ENCODE assay signal across 8 mouse cellular contexts in the genomic region with DNA sequence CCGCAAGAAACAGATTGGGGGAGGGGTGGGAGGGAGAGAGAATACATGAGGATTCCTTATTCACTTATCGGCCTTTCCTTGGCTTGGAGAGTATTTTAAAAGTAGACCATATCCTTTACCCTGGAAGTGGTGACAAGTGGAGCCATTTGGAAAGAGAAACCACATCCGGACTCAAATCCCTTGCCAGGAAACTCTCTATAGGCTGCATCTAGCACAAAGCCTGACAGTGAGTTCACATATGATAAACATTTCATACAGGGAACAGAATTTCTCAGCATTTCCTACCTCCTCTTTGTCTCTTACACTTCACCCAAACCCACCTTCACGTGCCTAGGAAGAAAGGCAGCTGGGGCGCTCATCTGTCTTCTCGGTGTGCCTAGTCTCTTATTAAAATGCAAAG. TPM values are rescaled to one million over a fixed set of nuclear protein-coding genes. Genes with fewer than 3 reads are reported as not detected.
DNase-seq lines count a peak whose midpoint lies in the region; ATAC-seq and TF ChIP-seq lines count a peak whose summit lies in the region.

No protein-coding gene starts in this region.

- H3K4me1 ChIP-seq in spleen, adult 2 months (ENCODE audit: control insufficient read depth, insufficient read depth, insufficient read length), result no peaks in the 10 kb centered on the region
- no peaks in the 10 kb centered on the region for H3K4me1 ChIP-seq in embryonic facial prominence, embryonic 11.5 days (ENCODE audit: control insufficient read depth, insufficient read depth, low read length)
- H3K4me1 ChIP-seq in intestine, embryonic 14.5 days (replicated peaks; ENCODE audit: control insufficient read depth, insufficient read depth, low read length), result peaks cover 7% of the 10 kb centered on the region; the same call in 1 of the 2 replicates
- H3K4me1 ChIP-seq in neural tube, embryonic 13.5 days (replicated peaks), result peaks cover 44% of the 10 kb centered on the region

- H3K36me3 ChIP-seq in spleen, adult 2 months (ENCODE audit: control insufficient read depth, insufficient read depth, low read length), result peaks cover 1% of the 10 kb centered on the region; the same call in 1 of the 2 replicates
- H3K36me3 ChIP-seq in embryonic facial prominence, embryonic 11.5 days (replicated peaks; ENCODE audit: control insufficient read depth, insufficient read depth, low read depth, low read length), result no peaks in the 10 kb centered on the region
- peaks cover 16% of the 10 kb centered on the region for H3K36me3 ChIP-seq in intestine, embryonic 14.5 days (ENCODE audit: control insufficient read depth, insufficient read depth, low read length)
- H3K36me3 ChIP-seq in neural tube, embryonic 13.5 days, result peaks cover 37% of the 10 kb centered on the region

- H3K27me3 ChIP-seq in spleen, adult 2 months (ENCODE audit: control insufficient read depth, insufficient read depth, low read length), result no peaks in the 10 kb centered on the region
- H3K27me3 ChIP-seq in embryonic facial prominence, embryonic 11.5 days (ENCODE audit: control insufficient read depth, insufficient read depth, low read length), result no peaks in the 10 kb centered on the region
- H3K27me3 ChIP-seq in intestine, embryonic 14.5 days (replicated peaks; ENCODE audit: control insufficient read depth, insufficient read depth, low read length), result no peaks in the 10 kb centered on the region
- H3K27me3 ChIP-seq in neural tube, embryonic 13.5 days, result no peaks in the 10 kb centered on the region

- peak overlapping the region; percentile 71 for H3K4me2 ChIP-seq in embryonic facial prominence, embryonic 11.5 days (ENCODE audit: low read depth, low read length)
- H3K4me2 ChIP-seq in intestine, embryonic 14.5 days (ENCODE audit: low read length), result peak overlapping the region; percentile 68
- peak overlapping the region; percentile 89 for H3K4me2 ChIP-seq in neural tube, embryonic 13.5 days

- WGBS in spleen, adult 2 months, result 21% methylated on average over 6 of the region's 6 CpGs
- WGBS in embryonic facial prominence, embryonic 11.5 days, result 12% methylated on average over 6 of the region's 6 CpGs
- WGBS in intestine, embryonic 14.5 days, result 7% methylated on average over 6 of the region's 6 CpGs
- 10% methylated on average over 6 of the region's 6 CpGs for WGBS in neural tube, embryonic 13.5 days

- H3K9ac ChIP-seq in embryonic facial prominence, embryonic 11.5 days (replicated peaks; ENCODE audit: low read length), result peak overlapping the region; percentile 95
- peak overlapping the region; percentile 64 for H3K9ac ChIP-seq in intestine, embryonic 14.5 days (ENCODE audit: low read length)
- peak overlapping the region; percentile 87 for H3K9ac ChIP-seq in neural tube, embryonic 13.5 days

- ATAC-seq in embryonic facial prominence, embryonic 11.5 days (replicated peaks; ENCODE audit: insufficient number of reproducible peaks, low FRiP score, low TSS enrichment, low read depth), result no peak
- ATAC-seq in intestine, embryonic 14.5 days (replicated peaks; ENCODE audit: low FRiP score, low TSS enrichment, low read depth), result no peak
- no peak; the same call in 1 of the 2 replicates for ATAC-seq in neural tube, embryonic 13.5 days (ENCODE audit: low read depth)

- H3K9me3 ChIP-seq in embryonic facial prominence, embryonic 11.5 days (replicated peaks; ENCODE audit: control insufficient read depth, low read length), result no peaks in the 10 kb centered on the region
- no peaks in the 10 kb centered on the region for H3K9me3 ChIP-seq in intestine, embryonic 14.5 days (ENCODE audit: control insufficient read depth, low read length)
- no peaks in the 10 kb centered on the region for H3K9me3 ChIP-seq in neural tube, embryonic 13.5 days

- no peak for TF ChIP-seq POLR2A in spleen, adult 2 months (IDR thresholded peaks at IDR 0.05; ENCODE audit: low read depth, low read length)

- no peak for DNase-seq in spleen, adult 2 months (ENCODE audit: low read depth in 1 of 2, low spot score in 2 of 2)
- DNase-seq in spleen, postnatal 36 days (ENCODE audit: low spot score in 2 of 2), result no peak
- DNase-seq in embryonic facial prominence, embryonic 11.5 days (ENCODE audit: low spot score), result peak; percentile 21
- peak; percentile 57 for DNase-seq in intestine, embryonic 14.5 days (ENCODE audit: low spot score)
- no peak for DNase-seq in frontal cortex, adult 2 months (ENCODE audit: extremely low spot score in 1 of 2, low spot score in 1 of 2)
- DNase-seq in frontal cortex, postnatal 14 days (ENCODE audit: low spot score in 2 of 2), result no peak
- no peak for DNase-seq in left cerebral cortex, adult 9 months (ENCODE audit: low spot score in 2 of 2)

- H3K4me3 ChIP-seq in spleen, adult 2 months (ENCODE audit: extremely low read depth, insufficient read depth, insufficient read length), result peak overlapping the region; percentile 76
- H3K4me3 ChIP-seq in embryonic facial prominence, embryonic 11.5 days (ENCODE audit: low read depth, low read length), result peak overlapping the region; percentile 81
- H3K4me3 ChIP-seq in intestine, embryonic 14.5 days (ENCODE audit: low read depth, low read length), result peak overlapping the region; percentile 57
- H3K4me3 ChIP-seq in neural tube, embryonic 13.5 days, result peak overlapping the region; percentile 72

- no peak overlapping the region for H3K27ac ChIP-seq in spleen, adult 2 months (ENCODE audit: insufficient read depth, low read length)
- peak overlapping the region; percentile 44 for H3K27ac ChIP-seq in embryonic facial prominence, embryonic 11.5 days (replicated peaks; ENCODE audit: low read depth, low read length)
- peak overlapping the region; percentile 90 for H3K27ac ChIP-seq in intestine, embryonic 14.5 days (ENCODE audit: low read depth)
- H3K27ac ChIP-seq in neural tube, embryonic 13.5 days (replicated peaks), result peak overlapping the region; percentile 93

- TF ChIP-seq CTCF in spleen, adult 2 months (IDR thresholded peaks at IDR 0.05; ENCODE audit: extremely low read depth, insufficient read depth, insufficient read length, insufficient replicate concordance), result no peak

RNA-seq across cellular contexts. Expression of gene Fbf1, which starts 0.7 kb away (rescaled TPM):
- 13.3 and 14.0 TPM in 2 replicates for polyA plus RNA-seq in spleen, adult 2 months (2012; rRNA removed)
- polyA plus RNA-seq in embryonic facial prominence, embryonic 11.5 days (2014; fragmentation: Nextera tagmentation; extraction: Ambion mirVana), result 20.3 and 25.9 TPM in 2 replicates
- polyA plus RNA-seq in intestine, embryonic 14.5 days (2014; fragmentation: Nextera tagmentation; extraction: Ambion mirVana), result 22.8 and 23.3 TPM in 2 replicates
- 52.5 and 58.5 TPM in 2 replicates for polyA plus RNA-seq in neural tube, embryonic 13.5 days (2015; fragmentation: Nextera tagmentation; extraction: Ambion mirVana)
- polyA plus RNA-seq in frontal cortex, adult 2 months (2012; rRNA removed), result 105 and 124 TPM in 2 replicates

RNA-seq across cellular contexts. Expression of gene Mrpl38, which starts 28.6 kb away (rescaled TPM):
- 37.3 and 40.3 TPM in 2 replicates for polyA plus RNA-seq in spleen, adult 2 months (2012; rRNA removed)
- 101 and 102 TPM in 2 replicates for polyA plus RNA-seq in embryonic facial prominence, embryonic 11.5 days (2014; fragmentation: Nextera tagmentation; extraction: Ambion mirVana)
- 111 and 113 TPM in 2 replicates for polyA plus RNA-seq in intestine, embryonic 14.5 days (2014; fragmentation: Nextera tagmentation; extraction: Ambion mirVana)
- polyA plus RNA-seq in neural tube, embryonic 13.5 days (2015; fragmentation: Nextera tagmentation; extraction: Ambion mirVana), result 69.1 and 78.3 TPM in 2 replicates
- polyA plus RNA-seq in frontal cortex, adult 2 months (2012; rRNA removed), result 36.1 and 44.3 TPM in 2 replicates

RNA-seq across cellular contexts. Expression of gene Ten1, which starts 31.4 kb away (rescaled TPM):
- polyA plus RNA-seq in spleen, adult 2 months (2012; rRNA removed), result 18.3 and 24.0 TPM in 2 replicates
- polyA plus RNA-seq in embryonic facial prominence, embryonic 11.5 days (2014; fragmentation: Nextera tagmentation; extraction: Ambion mirVana), result 54.7 and 59.2 TPM in 2 replicates
- polyA plus RNA-seq in intestine, embryonic 14.5 days (2014; fragmentation: Nextera tagmentation; extraction: Ambion mirVana), result 88.8 and 93.2 TPM in 2 replicates
- polyA plus RNA-seq in neural tube, embryonic 13.5 days (2015; fragmentation: Nextera tagmentation; extraction: Ambion mirVana), result 75.2 and 83.0 TPM in 2 replicates
- polyA plus RNA-seq in frontal cortex, adult 2 months (2012; rRNA removed), result 50.9 and 51.0 TPM in 2 replicates

RNA-seq across cellular contexts. Expression of gene Acox1, which starts 31.6 kb away (rescaled TPM):
- 12.9 TPM in 2 replicates for polyA plus RNA-seq in spleen, adult 2 months (2012; rRNA removed)
- 22.1 and 22.4 TPM in 2 replicates for polyA plus RNA-seq in embryonic facial prominence, embryonic 11.5 days (2014; fragmentation: Nextera tagmentation; extraction: Ambion mirVana)
- polyA plus RNA-seq in intestine, embryonic 14.5 days (2014; fragmentation: Nextera tagmentation; extraction: Ambion mirVana), result 33.3 and 35.1 TPM in 2 replicates
- 53.5 and 55.9 TPM in 2 replicates for polyA plus RNA-seq in neural tube, embryonic 13.5 days (2015; fragmentation: Nextera tagmentation; extraction: Ambion mirVana)
- polyA plus RNA-seq in frontal cortex, adult 2 months (2012; rRNA removed), result 119 and 129 TPM in 2 replicates

RNA-seq across cellular contexts. Expression of gene Trim65, which starts 36.3 kb away (rescaled TPM):
- 23.7 and 26.0 TPM in 2 replicates for polyA plus RNA-seq in spleen, adult 2 months (2012; rRNA removed)
- 1.2 and 1.8 TPM in 2 replicates for polyA plus RNA-seq in embryonic facial prominence, embryonic 11.5 days (2014; fragmentation: Nextera tagmentation; extraction: Ambion mirVana)
- 5.3 and 5.5 TPM in 2 replicates for polyA plus RNA-seq in intestine, embryonic 14.5 days (2014; fragmentation: Nextera tagmentation; extraction: Ambion mirVana)
- polyA plus RNA-seq in neural tube, embryonic 13.5 days (2015; fragmentation: Nextera tagmentation; extraction: Ambion mirVana), result 2.7 and 3.7 TPM in 2 replicates
- polyA plus RNA-seq in frontal cortex, adult 2 months (2012; rRNA removed), result 6.2 and 6.3 TPM in 2 replicates

Comparison
In these comparisons a context has a peak if more than half of its experiments do, and no peak if none do; other contexts are left out.
1. DNase-seq: peak in embryonic facial prominence, embryonic 11.5 days (single experiment) and intestine, embryonic 14.5 days (single experiment); none in spleen, adult 2 months (0 of 2), spleen, postnatal 36 days (0 of 2), frontal cortex, adult 2 months (0 of 2), frontal cortex, postnatal 14 days (0 of 2) and left cerebral cortex, adult 9 months (0 of 2).
2. Peak in every context shown above with its lines, with median percentiles within 50 percentile points of each other: H3K4me3 ChIP-seq, H3K4me2 ChIP-seq and H3K9ac ChIP-seq.